Mouse (Mus musculus) embryonic facial prominence, embryonic 11.5 days (tissue): Measurements from ENCODE around the gene Ube2v1. TPM values are rescaled to one million over a fixed set of nuclear protein-coding genes. Genes with fewer than 3 reads are reported as not detected.

Experiments used
- ATAC-seq: fragments of 200-750 bp; cut with Nextera tagmentation; replicated peaks from 2 replicates; pipeline ENCODE4 v1.8.0; 2017; ENCODE audit warnings: low read depth; ENCODE audit not compliant: insufficient number of reproducible peaks, low FRiP score, low TSS enrichment
- DNase-seq: peaks from one replicate; pipeline ENCODE4 v3.0.0-alpha.2; 2015; ENCODE audit warnings: low spot score
- H3K27ac ChIP-seq: fragments of 300-500 bp; sonication (generic); replicated peaks from 2 replicates; pipeline ENCODE4 v1.5.1; 2014; ENCODE audit warnings: mild to moderate bottlenecking, low read depth, low read length, control low read depth
- H3K27me3 ChIP-seq: fragments of 300-500 bp; sonication (generic); 2 replicates; pipeline ENCODE4 v1.6.1; 2014; ENCODE audit warnings: mild to moderate bottlenecking, low read length, moderate library complexity, mixed read lengths; ENCODE audit not compliant: control insufficient read depth, insufficient read depth
- H3K36me3 ChIP-seq: fragments of 300-500 bp; sonication (generic); replicated peaks from 2 replicates; pipeline ENCODE4 v1.6.1; 2014; ENCODE audit warnings: low read depth, mild to moderate bottlenecking, low read length, moderate library complexity, mixed read lengths; ENCODE audit not compliant: control insufficient read depth, insufficient read depth
- H3K4me1 ChIP-seq: fragments of 300-500 bp; sonication (generic); 2 replicates; pipeline ENCODE4 v1.6.1; 2014; ENCODE audit warnings: low read length, mixed read lengths; ENCODE audit not compliant: control insufficient read depth, insufficient read depth
- H3K4me2 ChIP-seq: fragments of 300-500 bp; sonication (generic); 2 replicates; pipeline ENCODE4 v1.6.1; 2014; ENCODE audit warnings: low read depth, mild to moderate bottlenecking, control low read depth, low read length, moderate library complexity
- H3K4me3 ChIP-seq: fragments of 300-500 bp; sonication (generic); 2 replicates; pipeline ENCODE4 v1.5.1; 2014; ENCODE audit warnings: low read depth, low read length, control low read depth
- H3K9ac ChIP-seq: fragments of 300-500 bp; sonication (generic); replicated peaks from 2 replicates; pipeline ENCODE4 v1.6.1; 2014; ENCODE audit warnings: mild to moderate bottlenecking, control low read depth, low read length
- H3K9me3 ChIP-seq: fragments of 300-500 bp; sonication (generic); replicated peaks from 2 replicates; pipeline ENCODE4 v1.6.1; 2016; ENCODE audit warnings: mild to moderate bottlenecking, low read length, inconsistent platforms, mixed read lengths; ENCODE audit not compliant: control insufficient read depth
- WGBS: fragments of 180-500 bp; shearing (Covaris S2); extraction: QIAGEN DNeasy Blood & Tissue Kit; methylation state at CpG from one replicate; pipeline ENCODE4 v1.1.7; 2014; 5-methylcytosine and 5-hydroxymethylcytosine counted together
- polyA plus RNA-seq: library from polyadenylated mRNA; unstranded; fragments of >200 nt; fragmentation: Nextera tagmentation; extraction: Ambion mirVana; gene quantifications from 2 replicates; pipeline ENCODE4 v1.2.1, GENCODE M21; 2014

The Ube2v1 gene
- polyA plus RNA-seq, 1 experiment from 2014 or later, result 223 TPM

DNA sequence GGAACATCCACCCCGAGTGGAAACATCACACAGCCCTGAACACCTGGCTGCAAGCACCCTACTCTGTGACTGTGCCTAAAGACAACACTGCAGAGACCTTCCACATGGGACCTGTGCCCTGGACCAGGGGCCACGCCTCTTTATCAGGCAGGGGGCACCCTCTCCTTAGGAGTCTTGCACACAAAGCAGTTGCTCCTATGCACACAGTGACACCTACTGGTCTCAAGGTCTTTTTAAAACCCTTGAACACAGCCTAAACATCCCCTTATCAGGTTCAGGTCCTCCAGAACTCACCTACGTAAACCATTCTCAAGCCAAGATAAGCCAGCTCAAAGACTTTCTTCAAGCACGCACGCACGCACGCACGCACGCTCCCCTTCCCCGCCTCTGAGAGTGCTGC is 20.6 kb downstream of the Ube2v1 start:
- Histone ChIP-seq H3K4me2 (no peak overlapping the region), H3K4me3 (no peak overlapping the region), H3K36me3 (peaks cover 12% of the 10 kb centered on the region), H3K9me3 (no peaks in the 10 kb centered on the region), H3K9ac (no peak overlapping the region), H3K27ac (no peak overlapping the region), H3K4me1 (no peaks in the 10 kb centered on the region), H3K27me3 (no peaks in the 10 kb centered on the region)
- no peak for DNase-seq
- WGBS, result 93% methylated on average over 10 of the region's 10 CpGs
- ATAC-seq, result no peak

DNA sequence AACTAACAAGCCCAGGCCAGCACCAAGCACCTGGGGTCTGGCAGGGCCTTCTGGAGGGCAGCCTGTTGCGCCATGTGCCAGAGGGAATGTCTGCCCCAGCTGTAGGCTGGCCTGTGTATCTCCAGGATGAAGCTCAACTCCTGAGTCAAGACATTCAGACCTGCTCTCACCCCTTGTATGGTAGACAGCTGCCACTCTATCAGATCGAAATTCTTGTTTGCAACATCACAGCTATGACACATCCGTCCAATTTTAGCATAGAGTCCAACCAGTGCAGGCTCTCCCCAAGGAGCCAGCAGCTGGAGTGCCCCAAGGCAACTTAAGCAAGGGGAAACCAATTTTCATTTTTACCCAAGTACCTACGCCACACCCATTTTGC is 25.2 kb downstream of the Ube2v1 start:
- no peak for ATAC-seq
- DNase-seq, result no peak
- no peak overlapping the region for H3K4me3 ChIP-seq

DNA sequence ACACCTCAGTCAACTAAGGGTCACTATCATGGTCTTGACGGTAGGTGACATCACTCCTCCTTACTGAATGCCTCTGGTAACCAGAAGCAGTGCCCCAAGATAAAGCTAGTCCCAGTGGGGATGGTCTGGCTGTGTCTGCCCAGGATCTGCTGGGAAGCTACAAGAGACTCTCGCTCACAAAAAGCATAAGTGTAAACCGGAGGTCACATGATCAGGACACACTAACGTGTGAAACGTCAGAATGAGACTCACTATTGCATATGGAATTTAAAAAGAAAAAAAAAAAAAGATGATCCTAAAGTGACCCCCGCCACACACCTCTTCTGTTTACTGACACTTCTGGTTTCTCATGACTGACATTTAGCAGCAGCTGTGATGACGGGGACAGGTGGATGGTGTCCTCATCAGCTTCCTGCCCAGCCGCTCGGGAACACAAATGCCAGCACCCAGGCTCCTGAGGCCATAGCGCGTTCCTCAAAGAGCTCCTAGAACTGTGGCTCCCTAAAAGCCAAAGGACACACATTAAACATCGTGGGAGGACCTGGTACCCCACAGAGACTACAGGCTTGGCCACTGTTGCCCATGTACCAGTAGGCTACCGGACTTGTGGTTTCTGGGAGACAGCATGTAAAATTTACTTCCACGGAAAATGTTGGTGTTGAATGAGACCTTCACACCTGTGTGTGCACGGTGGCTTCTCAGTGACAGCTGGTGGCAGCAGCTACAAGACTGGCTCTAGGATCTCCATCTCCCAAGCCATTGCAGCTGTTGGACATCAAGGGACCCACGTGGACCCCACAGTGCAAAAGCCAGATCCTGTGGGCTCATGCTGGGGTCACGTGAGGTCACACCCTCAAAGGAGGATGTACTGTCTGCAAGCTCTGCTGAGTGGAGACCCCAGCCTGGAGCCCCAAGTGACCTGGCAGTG is 25.8 kb downstream of the Ube2v1 start:
- WGBS, result 71% methylated on average over 17 of the region's 17 CpGs
- H3K4me3 ChIP-seq, result no peak overlapping the region
- no peaks in the 10 kb centered on the region for H3K27me3 ChIP-seq
- H3K9ac ChIP-seq, result no peak overlapping the region
- H3K9me3 ChIP-seq, result no peaks in the 10 kb centered on the region
- no peak overlapping the region for H3K27ac ChIP-seq
- no peak for ATAC-seq
- no peak overlapping the region for H3K4me2 ChIP-seq
- peaks cover 3% of the 10 kb centered on the region; the same call in 1 of the 2 replicates for H3K4me1 ChIP-seq
- no peak for DNase-seq
- H3K36me3 ChIP-seq, result peaks cover 7% of the 10 kb centered on the region

More for the DNA sequence above, 25.2 kb downstream of the Ube2v1 start:
- no peak overlapping the region for H3K4me2 ChIP-seq
- no peak overlapping the region for H3K27ac ChIP-seq
- peaks cover 7% of the 10 kb centered on the region for H3K36me3 ChIP-seq
- WGBS, result 89% methylated on average over 4 of the region's 4 CpGs
- no peaks in the 10 kb centered on the region for H3K27me3 ChIP-seq
- H3K4me1 ChIP-seq, result peaks cover 3% of the 10 kb centered on the region; the same call in 1 of the 2 replicates
- no peaks in the 10 kb centered on the region for H3K9me3 ChIP-seq
- H3K9ac ChIP-seq, result no peak overlapping the region

DNA sequence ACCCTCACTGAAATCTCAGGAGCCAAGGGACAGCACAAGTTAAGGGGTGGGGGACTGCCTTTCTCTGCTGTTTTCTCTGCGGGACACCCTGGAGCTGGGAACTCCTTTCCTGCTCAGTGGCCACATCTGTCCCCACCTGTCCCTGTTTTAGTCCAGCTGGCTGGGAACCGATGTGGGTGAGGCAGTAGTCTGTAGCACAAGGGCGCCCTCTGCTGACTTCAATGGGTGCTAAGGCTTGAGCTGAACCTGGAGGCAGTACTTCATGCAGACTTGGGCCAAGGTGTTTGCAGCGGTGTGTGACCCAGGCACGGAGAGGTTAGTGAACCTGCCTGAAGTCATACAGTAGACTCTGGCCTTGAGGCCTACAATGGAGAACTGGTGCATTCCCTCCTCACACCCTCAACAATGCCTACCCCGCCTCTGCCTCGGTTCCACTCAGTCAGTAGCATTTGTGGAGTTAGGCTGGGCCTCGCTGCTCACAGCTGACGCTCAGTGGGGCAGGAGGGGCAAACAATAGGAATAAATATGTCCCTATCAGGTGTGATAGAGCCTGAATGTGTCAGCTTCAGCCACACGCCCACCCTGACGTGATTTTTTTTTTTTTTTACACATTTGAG is 26.6 kb downstream of the Ube2v1 start:
- Histone ChIP-seq H3K9me3 (no peaks in the 10 kb centered on the region), H3K4me2 (no peak overlapping the region), H3K27ac (no peak overlapping the region), H3K27me3 (no peaks in the 10 kb centered on the region), H3K4me3 (no peak overlapping the region), H3K4me1 (peaks cover 3% of the 10 kb centered on the region; the same call in 1 of the 2 replicates), H3K36me3 (peaks cover 7% of the 10 kb centered on the region), H3K9ac (no peak overlapping the region)
- DNase-seq (peak; percentile 95), ATAC-seq (peak; percentile 53)
- whole genome bisulfite sequencing, result 28% methylated on average over 11 of the region's 11 CpGs

DNA sequence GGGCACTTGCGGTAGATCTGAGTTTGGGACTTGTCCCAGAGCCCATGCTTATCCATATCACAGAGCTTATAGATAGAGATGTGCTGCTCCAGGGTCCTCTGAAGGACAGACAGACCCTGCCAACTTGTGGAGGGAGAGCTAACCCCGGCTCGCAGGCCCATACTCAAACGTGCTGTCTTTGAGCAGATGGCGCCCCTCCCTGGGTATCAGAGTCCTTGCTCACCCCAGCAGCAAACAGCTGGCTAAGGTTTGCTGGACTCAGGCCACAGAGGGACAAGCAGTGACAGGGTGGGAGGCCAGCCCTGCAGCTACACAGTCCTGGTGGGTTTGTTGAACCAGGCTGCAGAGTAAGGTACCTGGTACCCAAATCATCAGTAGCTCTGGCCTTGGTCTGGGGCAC is 28.9 kb downstream of the Ube2v1 start:
- H3K9ac ChIP-seq, result no peak overlapping the region
- H3K4me2 ChIP-seq, result no peak overlapping the region
- ATAC-seq (no peak), DNase-seq (peak; percentile 61)
- H3K9me3 ChIP-seq, result no peaks in the 10 kb centered on the region
- no peak overlapping the region for H3K27ac ChIP-seq
- H3K27me3 ChIP-seq, result no peaks in the 10 kb centered on the region
- peaks cover 5% of the 10 kb centered on the region for H3K4me1 ChIP-seq
- no peak overlapping the region for H3K4me3 ChIP-seq
- H3K36me3 ChIP-seq, result no peaks in the 10 kb centered on the region
- 35% methylated on average over 5 of the region's 5 CpGs for WGBS

DNA sequence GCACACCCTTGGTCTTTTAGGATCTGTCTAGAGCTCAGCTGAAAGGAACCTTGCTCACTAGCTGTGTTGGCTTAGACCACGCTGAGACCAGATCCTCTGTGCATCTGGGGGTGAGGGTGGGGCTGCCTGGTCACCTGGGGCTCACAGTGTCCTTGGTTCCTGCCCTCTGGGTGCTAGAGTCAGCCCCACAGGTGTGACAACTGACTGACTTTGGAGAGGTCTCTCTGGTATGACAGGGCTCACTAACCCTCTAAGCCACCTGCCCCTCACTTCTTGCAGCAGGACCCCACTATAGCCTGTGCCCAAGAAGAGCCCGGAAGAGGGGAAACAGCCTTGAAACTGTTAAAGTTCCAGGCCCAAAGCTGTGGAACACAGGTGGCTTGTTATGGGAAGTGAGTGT is 29.5 kb downstream of the Ube2v1 start:
- Histone ChIP-seq H3K9ac (no peak overlapping the region), H3K4me1 (peaks cover 7% of the 10 kb centered on the region), H3K36me3 (no peaks in the 10 kb centered on the region), H3K27me3 (no peaks in the 10 kb centered on the region), H3K4me3 (no peak overlapping the region), H3K27ac (no peak overlapping the region), H3K4me2 (no peak overlapping the region), H3K9me3 (no peaks in the 10 kb centered on the region)
- DNase-seq (no peak), ATAC-seq (no peak)
- 95% methylated on average over 2 of the region's 2 CpGs for WGBS

DNA sequence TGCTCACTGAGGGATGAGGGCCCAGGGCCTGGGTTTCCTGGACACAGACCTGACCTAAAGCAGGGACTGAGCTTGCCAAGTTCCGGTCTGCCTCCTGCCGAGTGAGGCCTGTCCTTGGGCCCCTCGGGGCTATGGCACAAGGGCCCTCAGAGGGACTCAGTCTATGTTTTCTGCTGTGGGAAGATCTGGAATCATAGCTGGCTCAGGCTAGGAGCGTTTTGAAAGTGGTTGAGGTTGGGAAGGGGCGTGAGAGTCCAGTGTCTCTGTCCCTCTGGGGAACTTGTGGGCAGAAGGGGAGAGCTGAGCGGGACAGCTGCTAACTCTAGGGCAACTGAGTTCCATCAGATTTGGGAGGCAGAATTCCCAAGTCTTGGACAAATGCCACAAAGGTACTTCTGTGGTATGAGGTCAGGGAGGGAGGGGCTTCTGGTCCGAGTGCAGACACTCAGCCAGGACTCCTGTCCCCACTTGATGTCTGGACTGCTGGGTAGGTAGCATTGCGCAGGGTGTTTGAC is 31.4 kb downstream of the Ube2v1 start:
- no peaks in the 10 kb centered on the region for H3K9me3 ChIP-seq
- no peaks in the 10 kb centered on the region for H3K27me3 ChIP-seq
- 69% methylated on average over 8 of the region's 8 CpGs for WGBS
- no peaks in the 10 kb centered on the region for H3K36me3 ChIP-seq
- no peak overlapping the region for H3K9ac ChIP-seq
- H3K4me1 ChIP-seq, result peaks cover 15% of the 10 kb centered on the region
- DNase-seq, result no peak
- no peak overlapping the region for H3K27ac ChIP-seq
- no peak overlapping the region for H3K4me3 ChIP-seq
- no peak overlapping the region for H3K4me2 ChIP-seq
- ATAC-seq, result no peak

DNA sequence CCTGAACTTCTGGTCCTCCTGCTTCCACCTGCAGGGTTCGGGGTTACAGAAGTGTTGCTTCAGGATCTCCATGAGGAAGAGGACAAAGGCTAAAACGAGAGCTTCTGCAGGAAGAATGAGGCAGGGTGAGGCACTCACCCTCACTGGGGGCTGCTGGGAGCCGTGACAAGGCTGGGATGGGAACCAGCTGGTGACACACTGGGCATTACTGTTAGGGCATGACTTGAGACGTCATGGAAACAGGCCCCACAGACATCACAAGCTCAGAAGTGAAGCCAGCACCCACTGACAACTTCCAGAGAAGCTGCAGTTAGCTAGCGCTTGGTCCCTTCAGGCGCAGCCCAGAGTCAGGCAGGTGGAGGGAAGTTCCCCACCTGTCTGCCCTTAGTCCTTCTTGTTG is 32.0 kb downstream of the Ube2v1 start:
- Histone ChIP-seq H3K4me3 (no peak overlapping the region), H3K36me3 (no peaks in the 10 kb centered on the region), H3K9me3 (no peaks in the 10 kb centered on the region), H3K9ac (no peak overlapping the region), H3K27ac (no peak overlapping the region), H3K27me3 (no peaks in the 10 kb centered on the region), H3K4me1 (peaks cover 13% of the 10 kb centered on the region), H3K4me2 (no peak overlapping the region)
- WGBS, result 67% methylated on average over 6 of the region's 6 CpGs
- no peak for DNase-seq
- ATAC-seq, result no peak
